Mouse (Mus musculus) heart, adult 8-10 months (tissue): ENCODE measurements around the gene B2m. TPM values are rescaled to one million over a fixed set of nuclear protein-coding genes. Genes with fewer than 3 reads are reported as not detected.
"Not testable (repeated sequence)": the region's sequence is repeated elsewhere in the genome, so short reads cannot be mapped to it uniquely, and the experiment has no call there.

Experiments
- DNase-seq: peaks from one replicate; pipeline ENCODE4 v3.0.0; 2022; ENCODE audit warnings: low spot score
- total RNA-seq, 4 experiments: library from RNA; stranded (reverse); gene quantifications; 2 replicates each; pipeline ENCODE4 v1.2.4; 2022

Gene B2m
- 100 to 1,000 TPM; 199 to 255 (median 220) TPM for total RNA-seq

DNA sequence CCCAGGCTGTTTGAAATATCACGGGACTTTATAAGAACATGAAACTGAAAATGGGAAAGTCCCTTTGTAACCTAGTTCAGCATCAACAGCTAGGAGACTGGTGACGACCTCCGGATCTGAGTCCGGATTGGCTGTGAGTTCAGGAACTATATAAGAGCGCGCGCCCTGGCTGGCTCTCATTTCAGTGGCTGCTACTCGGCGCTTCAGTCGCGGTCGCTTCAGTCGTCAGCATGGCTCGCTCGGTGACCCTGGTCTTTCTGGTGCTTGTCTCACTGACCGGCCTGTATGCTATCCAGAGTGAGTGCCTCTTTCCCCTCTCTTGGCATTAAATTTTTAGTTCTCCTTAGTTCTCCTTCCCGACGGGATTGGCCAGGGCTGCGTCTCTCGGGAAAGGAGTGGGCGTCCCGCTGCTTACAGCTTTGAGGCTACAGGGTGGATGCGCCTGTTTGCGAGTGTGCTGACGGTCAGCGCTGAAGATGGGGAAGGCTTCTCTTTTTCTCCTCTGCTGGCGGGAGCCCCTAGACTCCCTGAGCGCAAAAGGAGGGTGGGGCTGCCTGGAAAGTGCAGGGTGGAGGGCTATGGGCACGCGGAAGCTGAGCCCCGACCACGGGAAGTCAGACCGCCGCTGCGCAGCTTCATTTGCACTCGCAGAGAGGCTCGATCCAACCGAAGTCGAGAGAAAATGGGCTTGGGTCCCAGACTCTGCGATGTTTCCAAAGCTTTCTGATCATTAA lies at the start of gene B2m:
Gene B2m, plus strand, starts transcription at position 179 of the 734 bp plus-strand sequence.
- peak; percentile 97 for DNase-seq

DNA sequence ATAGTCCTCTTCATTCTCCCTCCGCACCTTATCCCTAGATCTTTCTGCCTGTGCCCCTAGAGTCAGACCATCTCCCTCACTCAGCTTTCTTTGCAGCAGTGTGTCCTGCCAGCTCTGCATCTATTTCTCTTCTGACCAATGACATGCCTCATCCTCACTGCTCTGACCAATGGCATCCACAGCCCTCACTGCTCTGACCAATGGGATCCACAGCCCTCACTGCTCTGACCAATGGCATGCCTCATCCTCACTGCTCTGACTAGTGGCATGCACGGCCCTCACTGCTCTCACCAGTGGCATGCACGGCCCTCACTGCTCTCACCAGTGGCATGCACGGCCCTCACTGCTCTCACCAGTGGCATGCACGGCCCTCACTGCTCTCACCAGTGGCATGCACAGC lies 49.8 kb upstream of the B2m start:
- not testable (repeated sequence) for DNase-seq

GRCm38 (mm10) chr2:122102070-122102469 lies 45.4 kb upstream of the B2m start:
- no peak for DNase-seq

DNA sequence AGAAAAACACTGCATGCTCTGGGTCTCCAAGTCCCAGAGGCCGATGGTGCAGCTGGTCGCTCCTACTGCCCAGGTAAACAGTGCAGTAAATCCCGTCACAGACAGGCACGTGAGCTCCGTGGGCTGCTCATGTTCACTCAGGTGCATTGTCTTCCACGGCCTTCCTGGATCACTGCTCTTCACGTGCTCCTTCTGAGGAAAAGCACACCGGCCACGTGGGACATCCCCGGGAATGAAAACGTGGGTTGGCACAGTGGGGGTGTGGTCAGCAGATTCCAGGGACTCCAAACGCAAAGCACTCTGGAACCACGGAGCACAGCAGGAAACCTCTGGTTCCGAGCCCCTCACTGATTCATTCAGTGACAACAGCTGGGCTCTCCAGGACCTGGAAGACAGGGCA lies 39.4 kb upstream of the B2m start:
- no peak for DNase-seq

GRCm38 (mm10) chr2:122109714-122110113 lies 37.8 kb upstream of the B2m start:
- DNase-seq = peak; percentile 23

DNA sequence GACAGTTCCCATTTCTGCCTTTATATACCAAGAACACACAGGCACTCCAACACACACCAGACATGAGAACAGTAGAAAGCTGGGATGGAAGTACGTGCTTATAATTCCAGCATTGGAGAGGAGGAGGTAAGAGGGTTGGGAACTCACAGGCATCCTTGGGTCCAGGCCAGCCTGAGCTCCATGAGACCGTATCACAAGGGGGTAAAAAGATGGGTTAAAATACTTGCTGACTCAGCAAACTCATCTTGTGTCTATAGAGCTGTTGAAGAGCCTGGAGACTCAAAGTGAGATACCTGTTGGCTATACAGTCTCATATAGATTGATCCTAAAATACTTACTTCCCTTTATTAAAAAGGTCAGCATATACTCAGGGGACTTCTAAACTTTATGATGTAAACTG lies 30.6 kb upstream of the B2m start:
- DNase-seq = no peak

DNA sequence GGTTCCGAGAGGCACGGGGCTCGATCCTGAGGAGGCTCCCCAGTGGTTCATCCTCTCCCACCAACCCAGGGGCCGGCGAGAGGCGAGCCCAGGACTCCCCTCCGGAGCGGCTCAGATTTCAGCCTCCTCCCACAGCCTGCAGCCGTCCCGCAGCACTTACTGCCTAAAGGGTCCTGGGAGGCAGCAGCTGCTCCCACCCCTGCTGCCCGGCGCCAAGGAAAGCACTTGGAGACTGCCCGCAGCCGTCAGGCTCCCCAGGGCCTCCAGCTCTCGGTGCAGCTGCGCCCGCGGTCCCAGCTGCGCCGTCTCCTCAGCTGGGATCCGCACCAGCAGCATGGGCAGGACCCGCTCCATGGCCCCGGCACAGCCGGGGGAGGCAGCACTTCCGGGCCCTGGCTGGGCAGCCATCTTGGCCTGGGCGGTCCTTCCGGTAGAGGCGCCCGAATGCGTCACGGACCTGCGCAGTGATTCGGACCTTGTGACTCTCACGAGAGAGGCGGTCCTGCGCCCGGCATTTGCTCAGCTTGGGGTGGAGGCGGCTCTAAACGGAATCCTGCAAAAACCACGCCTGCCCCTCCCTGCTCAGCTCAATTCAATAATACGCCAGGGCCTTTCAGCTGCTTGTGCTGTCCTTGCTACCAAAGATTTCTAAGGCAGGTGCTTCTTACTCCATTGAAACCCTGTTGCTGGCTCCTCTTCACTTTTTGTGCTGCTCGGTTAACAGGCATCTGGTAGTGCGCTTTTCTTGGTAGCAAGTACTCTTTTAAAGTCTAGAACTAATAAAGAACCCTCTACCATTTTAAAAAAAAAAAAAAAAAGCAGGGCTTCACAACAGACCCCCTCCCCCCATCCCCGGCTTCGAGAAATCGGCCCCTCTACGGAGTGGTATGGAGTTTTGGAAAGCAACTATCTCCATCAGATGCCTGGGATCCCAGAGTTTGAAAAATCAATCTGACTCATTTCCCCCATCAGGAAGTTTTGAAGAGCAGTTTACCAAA lies 29.2 kb upstream of the B2m start, which contains the start of gene Spg11:
Gene Spg11, minus strand, starts transcription at position 426 of the 998 bp plus-strand sequence.
- peak; percentile 99 for DNase-seq

GRCm38 (mm10) chr2:122125680-122126572 lies 21.6 kb upstream of the B2m start:
- DNase-seq = no peak

- DNase-seq = no peak
Measured at GRCm38 (mm10) chr2:122126765-122127347, 20.6 kb upstream of the B2m start.

GRCm38 (mm10) chr2:122127635-122128034 lies 19.9 kb upstream of the B2m start:
- no peak for DNase-seq

GRCm38 (mm10) chr2:122132078-122132477 lies 15.4 kb upstream of the B2m start:
- no peak for DNase-seq

- DNase-seq = no peak
Measured at GRCm38 (mm10) chr2:122132618-122133017, 14.9 kb upstream of the B2m start.

DNA sequence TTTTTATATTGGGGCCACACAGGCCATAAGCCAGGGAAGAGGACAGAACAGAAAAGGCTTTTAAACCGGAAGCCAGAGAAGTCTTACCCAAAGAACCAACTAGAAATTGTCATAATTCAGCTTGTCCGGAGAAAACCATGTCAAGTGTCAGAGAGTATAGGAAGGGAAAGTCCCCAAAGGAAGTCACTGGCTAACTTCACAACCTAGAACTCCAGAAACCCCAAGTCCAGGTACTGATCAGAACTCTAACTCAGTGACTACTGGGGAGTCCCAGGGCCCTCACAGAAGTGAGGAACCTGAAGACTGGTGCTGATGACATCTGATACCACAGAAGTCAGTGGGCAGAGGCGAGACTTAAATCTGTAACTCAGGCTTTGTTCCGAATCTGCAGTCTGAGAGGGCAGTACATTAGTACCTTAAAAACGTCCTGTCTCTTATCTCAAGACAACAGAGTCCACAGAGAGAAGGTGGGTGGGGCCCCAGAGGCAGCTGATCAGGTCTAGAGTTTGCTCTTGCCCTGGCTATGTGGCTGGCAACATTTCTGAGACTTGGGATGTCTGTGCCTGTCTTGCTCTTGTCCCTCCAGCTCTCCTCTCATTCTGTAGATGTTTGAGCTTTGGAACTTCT lies 9.5 kb upstream of the B2m start:
- no peak for DNase-seq

- DNase-seq = no peak
Measured at GRCm38 (mm10) chr2:122140815-122141214, 6.7 kb upstream of the B2m start.

DNA sequence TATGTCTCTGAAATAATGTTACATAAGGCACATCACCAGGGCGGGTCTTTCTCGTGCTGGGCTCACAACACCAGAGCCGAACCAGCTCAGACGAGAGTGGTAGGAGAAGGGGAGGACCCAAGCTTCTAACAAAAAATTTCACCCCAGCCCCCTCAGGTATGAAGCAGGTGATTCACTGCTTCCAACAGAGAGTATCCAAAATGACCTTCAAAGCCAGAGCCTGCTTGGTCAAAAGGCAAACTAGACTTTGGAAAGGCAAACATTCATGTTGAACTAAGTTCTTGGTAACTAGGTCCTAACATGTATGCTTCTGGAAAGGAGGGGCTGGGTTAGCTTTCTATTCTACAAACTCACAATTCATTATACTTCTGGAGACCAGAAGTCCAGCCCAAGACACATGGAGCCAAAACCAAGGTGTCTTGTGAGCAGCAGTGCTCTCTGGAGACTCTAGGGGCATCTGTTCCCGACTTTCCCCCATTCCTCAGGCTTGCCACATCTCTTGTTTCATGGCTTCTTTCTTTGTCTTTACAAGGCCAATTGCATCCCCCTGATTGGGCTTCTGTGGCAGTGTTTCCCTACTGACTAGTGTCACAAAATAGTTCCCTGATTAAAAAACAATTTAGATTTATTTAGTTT lies 6.0 kb upstream of the B2m start:
- DNase-seq = no peak

DNA sequence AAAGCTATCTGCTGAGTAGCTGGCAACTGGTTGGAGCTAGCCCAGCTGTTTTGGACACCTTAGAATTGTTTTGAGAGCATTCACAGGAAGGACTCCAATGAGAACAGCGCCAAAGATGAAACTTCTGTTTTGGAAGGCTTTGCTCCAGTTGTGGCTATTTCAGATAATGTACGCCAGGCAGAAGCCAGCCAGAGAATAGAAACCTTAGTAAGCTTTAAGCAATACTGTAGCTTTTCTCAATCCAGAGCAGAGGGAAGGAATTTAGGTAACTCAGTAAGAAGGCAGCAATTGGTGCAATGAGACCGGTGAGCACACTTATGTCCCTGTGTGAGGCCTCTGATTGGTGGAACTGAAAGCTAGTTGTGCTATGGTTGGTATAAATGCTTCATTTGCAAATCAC lies 4.4 kb upstream of the B2m start:
- no peak for DNase-seq

GRCm38 (mm10) chr2:122145756-122146155 lies 1.7 kb upstream of the B2m start:
- no peak for DNase-seq

- peak; percentile 51 for DNase-seq
Measured at GRCm38 (mm10) chr2:122146687-122147086, 799 bp upstream of the B2m start.

- peak; percentile 86 for DNase-seq
Measured at GRCm38 (mm10) chr2:122148242-122148917, 894 bp downstream of the B2m start.

- no peak for DNase-seq
Measured at GRCm38 (mm10) chr2:122149316-122149715, 1.8 kb downstream of the B2m start.
